Mouse (Mus musculus) embryonic stem cell, embryonic (primary cell): ENCODE data around the gene Cideb.

Experiments used
- CTCF ChIA-PET, 4 experiments: fragments of 300-600 bp in 2 of 4; fragments of 350-600 bp in 2 of 4; sonication (Branson Sonifier 250); formaldehyde crosslinking; loops; one replicate each; lab custom pipeline; 2022; ENCODE audit warnings: inconsistent platforms in 2 of 4; lab: Charles Lee
- POLR2A ChIA-PET, 4 experiments: fragments of 300-600 bp in 2 of 4; fragments of 350-600 bp in 2 of 4; sonication (Branson Sonifier 250); formaldehyde crosslinking; loops; one replicate each; lab custom pipeline; 2022; ENCODE audit warnings: antibody characterized with exemption in 4 of 4, inconsistent platforms in 1 of 4; lab: Charles Lee

The Cideb gene

DNA sequence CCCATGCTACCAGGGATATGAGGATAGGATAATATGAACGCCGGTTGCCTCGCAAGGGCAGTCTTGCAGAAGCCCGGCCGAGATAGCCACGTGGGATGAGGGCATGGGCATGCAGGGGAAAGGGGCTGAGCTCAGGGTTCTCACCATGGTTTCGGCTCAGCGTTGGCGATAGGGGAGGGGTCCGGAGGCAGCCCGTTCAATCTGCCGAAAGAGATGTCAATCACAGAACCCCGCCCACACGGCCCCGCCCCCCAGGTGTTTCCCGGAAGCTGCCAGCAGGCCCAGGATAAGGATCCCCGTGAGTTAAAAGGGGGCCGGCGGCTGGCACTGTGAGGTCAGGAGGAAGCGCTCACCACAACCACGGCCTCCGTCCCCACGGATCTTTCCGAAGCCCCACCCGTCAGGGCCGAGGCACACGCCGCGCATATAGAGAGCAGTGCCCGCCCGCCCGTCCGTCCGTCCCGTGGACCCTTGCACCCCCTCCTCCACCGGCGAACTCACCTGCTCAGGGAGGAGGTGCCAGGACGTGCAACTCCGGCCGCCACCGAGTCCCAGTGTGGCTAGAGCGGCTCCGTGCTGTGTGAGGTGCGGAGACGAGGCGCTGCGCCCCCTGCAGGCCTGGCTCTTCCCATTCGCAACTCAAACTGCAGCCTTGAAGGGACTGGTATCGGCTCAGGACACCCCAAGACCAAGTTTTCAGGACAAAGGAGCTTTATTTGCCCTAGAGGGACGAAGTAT lies 36.4 kb downstream of the Cideb start, which contains the start of gene Rabggta:
TSS of gene Rabggta (minus strand) at position 564 of the 738 bp plus-strand sequence.
- ChIA-PET POLR2A (interaction anchor here (0.6 to 12.1 kb wide), 104 partner anchors 8 to 1790 kb away, joined by 3 to 268 read pairs (median 4); partner anchors contain the start of genes Tgm1 (in 4 of the 4), A730061H03Rik (in 3 of the 4), Gmpr2 (in 3 of the 4) and Nedd8 (in 3 of the 4)), CTCF (interaction anchor here (0.6 to 2.2 kb wide), 35 partner anchors 8 to 574 kb away, joined by 3 to 21 read pairs (median 4); partner anchors contain the start of genes Mdp1 (in 4 of the 4), A730061H03Rik (in 2 of the 4), Dcaf11 (in 1 of the 4) and Dhrs1 (in 1 of the 4))

DNA sequence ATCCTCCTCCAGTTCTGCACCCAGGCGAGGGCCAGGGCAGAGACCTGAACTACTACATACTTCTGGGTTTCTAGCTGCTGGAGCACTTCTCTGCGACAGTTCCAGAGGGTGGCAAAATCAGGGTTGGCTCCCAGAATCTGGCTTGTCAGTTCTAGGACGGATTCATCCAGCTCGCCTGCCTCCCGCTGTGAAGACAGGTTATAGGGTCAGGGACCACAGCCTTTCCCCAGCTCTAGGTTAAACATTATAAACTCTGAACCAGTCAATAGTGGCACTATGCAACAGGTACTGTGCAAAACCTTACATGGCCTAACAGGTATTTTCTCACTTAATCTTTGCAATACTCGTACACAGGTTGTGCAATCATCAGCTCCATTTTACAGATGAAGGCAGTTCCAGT lies 37.2 kb downstream of the Cideb start:
- ChIA-PET POLR2A (interaction anchor here (0.6 to 12.1 kb wide), 95 partner anchors 8 to 808 kb away, joined by 3 to 268 read pairs (median 4); partner anchors contain the start of genes A730061H03Rik (in 4 of the 4), Gmpr2 (in 3 of the 4), Nedd8 (in 3 of the 4) and Tgm1 (in 3 of the 4)), CTCF (interaction anchor here (0.5 to 2.2 kb wide), 32 partner anchors 9 to 796 kb away, joined by 3 to 21 read pairs (median 4); partner anchors contain the start of genes Mdp1 (in 3 of the 4), A730061H03Rik (in 2 of the 4), Dcaf11 (in 1 of the 4) and Dhrs1 (in 1 of the 4))

DNA sequence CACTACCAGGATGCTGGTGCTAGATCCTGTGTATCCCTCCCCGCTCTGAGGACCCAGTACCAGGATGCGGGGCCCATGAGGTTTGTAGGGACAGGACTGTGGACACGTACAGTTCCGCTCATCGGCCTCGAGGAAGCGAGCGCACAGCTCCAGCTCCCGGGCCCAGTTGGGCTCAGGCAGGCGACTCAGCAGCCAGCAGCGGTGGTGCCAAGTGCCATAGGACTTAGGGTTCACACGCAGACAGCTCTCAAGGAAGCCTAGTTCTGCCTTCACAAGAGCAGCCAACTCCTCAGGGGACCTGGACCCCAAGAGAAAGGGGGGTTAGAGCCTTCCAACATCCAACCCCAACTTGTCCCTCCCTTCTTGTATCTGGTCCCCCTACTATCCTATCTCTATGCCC lies 37.6 kb downstream of the Cideb start:
- CTCF ChIA-PET, result interaction anchor here (0.5 to 2.2 kb wide), 16 partner anchors 9 to 796 kb away, joined by 3 to 21 read pairs (median 5); partner anchors contain the start of genes Dhrs1 (in 1 of the 4), Dhrs4 (in 1 of the 4), Gmpr2 (in 1 of the 4) and Ltb4r2 (in 1 of the 4)
- POLR2A ChIA-PET, result interaction anchor here (0.6 to 12.1 kb wide), 57 partner anchors 9 to 808 kb away, joined by 3 to 268 read pairs (median 5); partner anchors contain the start of genes A730061H03Rik (in 3 of the 4), Gmpr2 (in 3 of the 4), Nedd8 (in 3 of the 4) and Ltb4r2 (in 2 of the 4)

DNA sequence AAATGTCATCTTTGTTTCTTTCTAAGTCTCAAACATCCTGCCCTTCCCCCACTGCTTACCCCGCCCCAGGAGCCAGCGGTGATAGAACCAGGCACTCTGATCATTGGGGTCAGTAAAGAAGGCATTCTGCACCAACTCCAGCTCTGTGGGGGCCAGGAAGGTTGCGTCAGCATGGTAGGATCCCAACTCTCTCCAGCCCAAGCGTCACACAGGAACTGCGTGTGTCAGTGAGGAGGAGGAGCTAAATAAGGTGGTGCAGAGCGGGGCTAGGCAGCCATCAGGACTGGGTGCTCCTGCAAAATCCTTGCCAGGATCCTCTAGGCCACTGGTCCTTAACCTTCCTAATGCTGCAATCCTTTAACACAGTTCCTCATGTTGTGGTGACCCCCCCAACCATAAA lies 38.5 kb downstream of the Cideb start:
- CTCF ChIA-PET, result interaction anchor here in 3 of 4 experiments (0.6 to 1.7 kb wide), 5 partner anchors 16 to 121 kb away, joined by 3 to 4 read pairs (median 4); partner anchors contain the start of genes Dhrs1 (in 1 of the 3), Mdp1 (in 1 of the 3) and Nop9 (in 1 of the 3)
- POLR2A ChIA-PET, result interaction anchor here (0.5 to 12.1 kb wide), 35 partner anchors 10 to 241 kb away, joined by 3 to 268 read pairs (median 5); partner anchors contain the start of genes Gmpr2 (in 3 of the 4), Nedd8 (in 3 of the 4), Psme2 (in 2 of the 4) and Rnf31 (in 2 of the 4)

DNA sequence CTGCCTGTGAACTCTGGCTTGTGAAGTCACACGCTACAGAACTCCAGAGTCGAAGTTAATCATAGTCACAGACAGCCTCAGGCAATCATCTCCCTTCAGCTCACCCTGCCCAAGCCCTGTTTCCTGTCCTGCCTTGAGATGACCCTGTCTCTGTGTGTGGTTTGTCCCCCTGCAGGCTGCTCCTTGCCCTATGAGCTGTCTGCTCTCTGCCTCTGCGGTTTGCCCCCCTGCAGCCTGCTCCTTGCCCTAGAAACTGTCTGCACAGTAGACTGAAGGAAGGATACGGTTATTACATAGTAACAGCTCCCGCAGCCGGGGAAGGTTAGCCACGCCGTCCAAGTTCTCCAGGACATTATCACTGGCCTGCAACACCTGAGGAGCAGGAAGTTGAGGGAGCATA lies 41.4 kb downstream of the Cideb start:
- ChIA-PET POLR2A (interaction anchor here in 2 of 4 experiments (1.0 to 12.1 kb wide), 3 partner anchors 10 to 45 kb away, joined by 4 to 268 read pairs (median 5); partner anchors contain the start of genes Gmpr2 (in 1 of the 2), Nedd8 (in 1 of the 2) and Tgm1 (in 1 of the 2)), CTCF (no interaction called here)

DNA sequence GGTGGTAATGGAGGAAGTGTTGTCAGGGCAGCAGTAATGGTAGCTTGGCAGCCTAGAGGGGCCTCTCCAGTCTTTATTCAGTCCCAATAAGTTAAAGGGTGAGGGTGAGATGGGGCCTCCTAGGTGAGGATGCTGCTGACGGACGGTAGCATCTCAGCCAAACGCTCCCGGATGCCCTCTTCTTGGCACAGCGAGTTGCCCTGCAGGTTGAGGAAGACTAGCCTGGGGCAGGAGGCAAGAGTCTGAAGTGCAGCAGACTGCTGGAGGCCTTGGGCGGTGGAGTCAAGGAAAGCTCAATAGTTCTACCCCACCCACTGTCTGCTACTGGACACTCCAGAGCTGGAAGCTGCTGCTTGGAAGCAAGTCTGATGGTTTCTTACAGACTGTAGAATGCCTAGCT lies 42.0 kb downstream of the Cideb start:
- CTCF ChIA-PET, result no interaction called here
- POLR2A ChIA-PET, result interaction anchor here in 2 of 4 experiments (1.0 to 12.1 kb wide), 4 partner anchors 10 to 45 kb away, joined by 3 to 268 read pairs (median 4); partner anchors contain the start of genes Gmpr2 (in 1 of the 2), Nedd8 (in 1 of the 2) and Tgm1 (in 1 of the 2)

DNA sequence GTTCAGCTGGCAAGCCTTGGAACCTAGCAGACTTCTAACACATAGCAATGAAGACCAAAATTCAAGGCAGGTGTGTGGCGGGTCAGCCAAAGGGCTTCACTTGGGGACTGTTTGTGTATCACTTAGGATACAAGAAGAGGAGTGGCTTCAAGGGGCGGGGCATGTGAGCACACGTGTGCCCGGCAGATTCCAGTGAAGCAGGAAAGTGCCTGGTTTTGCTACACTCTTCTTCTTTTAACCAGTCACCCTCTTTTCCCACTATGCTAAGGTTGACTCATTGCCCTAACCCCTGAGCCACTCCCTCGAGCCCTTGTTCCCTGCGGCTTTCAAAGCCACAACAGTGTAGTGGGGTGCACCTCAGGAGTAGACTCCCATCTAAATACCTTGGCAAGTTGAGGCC lies 43.4 kb downstream of the Cideb start:
- POLR2A ChIA-PET, result interaction anchor here in 2 of 4 experiments (0.6 to 12.1 kb wide), 8 partner anchors 8 to 810 kb away, joined by 3 to 268 read pairs (median 4); partner anchors contain the start of genes Gmpr2 (in 1 of the 2), Nedd8 (in 1 of the 2), Tgm1 (in 1 of the 2) and Tinf2 (in 1 of the 2)
- CTCF ChIA-PET, result interaction anchor here in 3 of 4 experiments (0.7 to 1.0 kb wide), 3 partner anchors 28 to 107 kb away, joined by 3 to 5 read pairs (median 4); no protein-coding TSS in a partner anchor

DNA sequence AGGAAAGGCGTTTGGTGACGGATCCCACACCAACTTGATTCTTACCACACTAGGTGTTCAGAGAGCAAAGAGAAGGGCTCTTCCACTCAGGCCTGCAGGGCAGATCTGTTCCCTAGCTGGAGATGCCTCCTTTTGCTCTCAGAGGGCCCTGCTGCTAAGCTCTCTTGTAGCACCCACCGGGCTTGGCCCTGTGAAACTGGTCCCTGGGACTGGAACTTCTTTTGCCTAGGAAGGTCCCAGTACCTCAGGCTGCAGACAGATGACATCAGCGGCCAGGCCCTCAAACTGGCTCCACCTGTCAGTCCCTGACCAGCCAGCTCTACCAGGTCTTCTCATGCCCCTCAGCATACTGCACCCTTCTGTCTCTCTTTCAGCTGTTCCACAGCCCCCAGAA lies 44.5 kb downstream of the Cideb start, which contains the start of gene Tgm1:
TSS of gene Tgm1 (minus strand) at position 198 of the 394 bp plus-strand sequence.
- ChIA-PET CTCF (interaction anchor here in 3 of 4 experiments (0.6 to 3.3 kb wide), 5 partner anchors 8 to 212 kb away, joined by 3 to 21 read pairs (median 3); partner anchors contain the start of genes Psme2 (in 1 of the 3) and Rabggta (in 1 of the 3)), POLR2A (interaction anchor here (0.6 to 15.0 kb wide), 23 partner anchors 5 to 245 kb away, joined by 3 to 268 read pairs (median 4); partner anchors contain the start of genes Rabggta (in 4 of the 4), Gmpr2 (in 2 of the 4), Nedd8 (in 2 of the 4) and Dhrs1 (in 1 of the 4))

DNA sequence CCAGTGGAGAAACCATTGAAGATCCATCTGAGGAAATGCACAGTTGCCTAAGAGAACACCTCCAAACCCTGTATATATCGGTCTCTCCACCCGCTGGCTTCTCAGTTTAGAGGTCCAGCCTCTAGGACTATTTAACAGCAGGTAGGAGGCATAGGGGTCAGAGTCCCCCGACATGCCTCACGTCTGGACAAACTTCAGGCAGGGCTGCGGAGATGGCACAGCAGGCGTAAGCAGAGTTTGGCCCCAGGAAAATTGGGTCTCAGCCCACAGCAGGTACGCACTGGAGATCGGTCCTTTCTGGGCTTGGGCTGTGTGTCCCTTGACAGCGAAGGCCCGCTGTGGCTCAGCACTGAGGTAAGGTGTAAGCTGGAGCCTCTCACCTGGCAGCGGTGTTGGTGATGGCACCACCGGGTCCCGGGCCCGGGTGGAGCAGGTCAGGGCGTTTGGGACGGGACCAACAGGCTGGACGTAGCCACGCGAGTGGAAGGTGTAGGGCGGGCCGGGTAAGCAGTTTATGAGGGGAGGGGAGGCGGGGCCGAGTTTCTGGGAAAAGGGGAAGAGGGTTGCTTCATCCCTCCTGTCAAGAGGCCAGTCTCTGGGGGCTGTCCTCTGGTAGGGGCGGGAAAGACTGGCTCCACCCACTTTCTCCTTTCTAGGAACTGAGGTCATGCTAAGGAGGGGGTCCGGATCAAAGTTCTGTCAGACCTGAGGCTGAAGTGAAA lies 45.1 kb downstream of the Cideb start:
- ChIA-PET CTCF (interaction anchor here in 3 of 4 experiments (0.6 to 3.3 kb wide), 3 partner anchors 8 to 122 kb away, joined by 4 to 21 read pairs (median 9); partner anchors contain the start of genes Psme2 (in 1 of the 3) and Rabggta (in 1 of the 3)), POLR2A (interaction anchor here (0.6 to 15.0 kb wide), 23 partner anchors 6 to 156 kb away, joined by 3 to 268 read pairs (median 4); partner anchors contain the start of genes Rabggta (in 4 of the 4), Gmpr2 (in 2 of the 4), Nedd8 (in 2 of the 4) and Psme2 (in 2 of the 4))

DNA sequence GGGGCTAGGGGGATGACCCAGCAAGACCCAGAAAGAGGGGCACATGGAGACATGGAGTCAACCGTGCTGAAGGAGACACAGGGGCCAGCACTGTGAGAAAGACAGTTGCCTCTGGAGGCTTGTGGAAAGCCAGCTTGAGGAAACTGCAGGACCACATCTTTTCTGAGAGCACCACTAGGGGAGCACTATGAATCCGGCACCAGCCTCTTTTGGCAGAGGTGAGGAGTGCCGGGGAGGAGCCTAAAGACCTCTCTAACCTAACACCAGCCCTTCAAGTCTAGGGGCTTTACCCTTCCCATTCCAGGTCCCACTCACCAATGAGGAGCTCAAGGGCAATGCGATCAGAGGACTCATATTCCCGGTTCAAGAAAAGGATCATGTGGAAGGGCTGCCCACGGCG lies 46.5 kb downstream of the Cideb start:
- POLR2A ChIA-PET, result interaction anchor here (0.7 to 15.0 kb wide), 30 partner anchors 7 to 171 kb away, joined by 3 to 268 read pairs (median 4); partner anchors contain the start of genes Nedd8 (in 3 of the 4), Rabggta (in 3 of the 4), Gmpr2 (in 2 of the 4) and Mdp1 (in 2 of the 4)
- CTCF ChIA-PET, result interaction anchor here (0.5 to 3.3 kb wide), 11 partner anchors 9 to 233 kb away, joined by 3 to 21 read pairs (median 3); partner anchors contain the start of genes Rabggta (in 2 of the 4), A730061H03Rik (in 1 of the 4), Dcaf11 (in 1 of the 4) and Dhrs4 (in 1 of the 4)

DNA sequence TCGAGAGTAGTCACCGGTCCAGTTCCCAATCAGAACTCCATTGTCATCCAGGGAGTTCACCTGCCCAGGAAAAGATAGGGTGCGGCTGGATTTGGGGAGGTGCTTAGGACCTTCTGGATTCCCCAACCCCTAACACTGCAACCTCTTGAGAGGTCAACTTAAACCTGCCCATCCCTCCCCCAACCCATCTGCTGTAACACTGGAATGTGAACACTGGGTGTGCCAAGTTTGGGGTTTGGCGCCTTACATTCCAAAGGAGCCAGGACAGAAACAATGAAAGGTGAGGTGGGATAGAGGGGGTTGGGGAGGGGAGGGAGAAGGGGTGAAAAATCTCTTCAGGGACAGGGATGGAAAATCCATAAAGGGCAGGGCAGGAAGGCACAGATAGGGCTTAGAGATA lies 48.7 kb downstream of the Cideb start:
- ChIA-PET POLR2A (interaction anchor here in 2 of 4 experiments (0.6 to 15.0 kb wide), 7 partner anchors 10 to 144 kb away, joined by 3 to 268 read pairs (median 3); partner anchors contain the start of genes Rabggta (in 2 of the 2), Gmpr2 (in 1 of the 2), Nedd8 (in 1 of the 2) and Tgm1 (in 1 of the 2)), CTCF (no interaction called here)

DNA sequence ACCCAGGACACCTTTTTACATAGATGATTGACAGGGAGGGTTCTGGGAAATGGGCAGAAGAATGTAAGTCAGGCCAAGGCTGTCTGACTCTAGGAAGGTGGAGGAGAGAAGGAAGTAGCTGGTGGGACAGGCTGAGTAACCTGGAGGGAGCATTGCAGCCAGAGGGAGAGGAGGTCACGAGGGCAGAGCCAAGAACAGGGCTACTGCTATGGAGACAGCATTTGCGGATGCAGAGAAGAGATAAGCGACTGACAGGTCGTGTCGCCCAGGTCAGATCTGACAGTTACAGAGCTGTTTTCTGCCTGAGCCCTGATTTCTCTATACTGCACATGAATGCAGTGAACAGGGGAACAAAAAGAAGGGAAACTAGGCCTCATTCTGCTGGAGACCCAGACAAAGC lies 50.9 kb downstream of the Cideb start:
- ChIA-PET CTCF (no interaction called here), POLR2A (interaction anchor here in 2 of 4 experiments (0.7 to 15.0 kb wide), 11 partner anchors 10 to 164 kb away, joined by 3 to 268 read pairs (median 4); partner anchors contain the start of genes Rabggta (in 2 of the 2), Gmpr2 (in 1 of the 2), Mdp1 (in 1 of the 2) and Nedd8 (in 1 of the 2))

DNA sequence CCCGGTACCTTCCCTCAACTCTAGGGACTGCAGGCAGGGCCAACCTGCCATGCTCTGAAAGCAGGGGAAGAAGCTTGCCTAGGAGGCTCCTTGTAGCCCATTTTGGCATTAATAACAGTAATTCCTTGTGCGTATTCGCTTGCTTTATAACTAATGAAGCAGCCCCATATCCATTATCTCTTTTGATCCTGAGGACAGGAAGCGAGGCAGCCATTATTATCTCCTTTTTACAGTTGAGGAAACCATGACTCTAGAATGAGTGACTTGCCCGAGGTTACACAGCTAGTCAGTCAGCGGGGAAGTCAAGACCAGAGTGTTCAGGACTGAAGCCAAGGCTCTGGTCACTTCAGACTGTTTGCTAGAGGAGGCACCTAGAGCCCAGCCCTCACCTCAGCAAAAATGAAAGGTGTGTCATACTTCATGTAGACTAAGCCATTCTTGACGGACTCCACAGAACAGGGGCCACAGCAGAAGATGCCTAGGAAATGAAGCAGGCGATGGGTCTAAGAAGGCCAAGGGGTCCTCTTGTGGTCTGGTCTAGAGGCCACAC lies 52.1 kb downstream of the Cideb start:
- ChIA-PET POLR2A (interaction anchor here (0.6 to 15.0 kb wide), 11 partner anchors 11 to 38 kb away, joined by 3 to 268 read pairs (median 4); partner anchors contain the start of genes Rabggta (in 4 of the 4), Gmpr2 (in 2 of the 4), Nedd8 (in 2 of the 4) and Tgm1 (in 1 of the 4)), CTCF (interaction anchor here in 1 of 4 experiments (0.5 kb wide), 1 partner anchor 257 kb away, joined by 6 read pairs; no protein-coding TSS in a partner anchor)
